Mouse (Mus musculus): ENCODE measurements around the gene Sc5d. TPM values are rescaled to one million over a fixed set of nuclear protein-coding genes. Genes with fewer than 3 reads are reported as not detected.

The Sc5d gene
- total and polyA plus RNA-seq, 2 experiments from 2014 or later: 20.4 to 40.3 TPM

DNA sequence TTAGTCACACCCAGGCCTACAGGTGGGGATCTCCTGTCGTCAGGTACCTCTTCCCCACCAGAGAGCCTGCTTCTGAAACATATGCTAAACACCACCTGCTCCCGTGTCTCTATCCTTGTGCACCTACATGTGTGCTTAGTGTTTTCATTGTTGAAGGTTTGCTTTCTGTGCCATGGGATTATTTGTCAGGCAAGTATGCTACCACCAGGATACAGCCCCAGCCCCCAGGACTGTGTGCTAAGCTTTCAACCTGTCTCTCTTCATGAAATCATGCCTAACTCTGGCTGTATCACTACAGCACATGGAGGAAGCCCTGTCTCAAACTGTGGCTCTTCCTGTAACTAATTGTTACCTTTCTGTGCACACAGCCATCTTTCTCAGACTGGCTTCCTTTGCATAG, 30.1 kb upstream of the Sc5d start:
- 72% methylated on average over 2 of the region's 2 CpGs for WGBS
- no peak overlapping the region for H3K4me3 ChIP-seq (ENCODE audit: low read depth, low read length)
- TF ChIP-seq CTCF (IDR thresholded peaks at IDR 0.05; ENCODE audit: low read depth): no peak
- no peak for TF ChIP-seq EP300 (IDR thresholded peaks at IDR 0.05; ENCODE audit: low read depth)
- DNase-seq (ENCODE audit: low spot score) (no peak), ATAC-seq (ENCODE audit: insufficient read depth, low read depth) (no peak)
- no peak overlapping the region for H3K4me2 ChIP-seq (ENCODE audit: low read depth, low read length)
- H3K36me3 ChIP-seq (replicated peaks; ENCODE audit: control insufficient read depth, insufficient read depth, low read length): no peaks in the 10 kb centered on the region
- H3K4me1 ChIP-seq (ENCODE audit: control insufficient read depth, insufficient read depth): no peaks in the 10 kb centered on the region
- H3K27me3 ChIP-seq (ENCODE audit: control insufficient read depth, insufficient read depth, low read length): no peaks in the 10 kb centered on the region
- no peak overlapping the region for H3K27ac ChIP-seq (ENCODE audit: low read depth)
- no peak overlapping the region for H3K9ac ChIP-seq (replicated peaks; ENCODE audit: low read depth, low read length)
- no peaks in the 10 kb centered on the region for H3K9me3 ChIP-seq (replicated peaks; ENCODE audit: control insufficient read depth, low read length)

- no peak for ATAC-seq (ENCODE audit: insufficient read depth, low read depth)
- Histone ChIP-seq H3K27me3 (ENCODE audit: control insufficient read depth, insufficient read depth, low read length) (no peaks in the 10 kb centered on the region), H3K36me3 (replicated peaks; ENCODE audit: control insufficient read depth, insufficient read depth, low read length) (no peaks in the 10 kb centered on the region), H3K4me2 (ENCODE audit: low read depth, low read length) (no peak overlapping the region), H3K9me3 (replicated peaks; ENCODE audit: control insufficient read depth, low read length) (no peaks in the 10 kb centered on the region), H3K9ac (replicated peaks; ENCODE audit: low read depth, low read length) (no peak overlapping the region), H3K4me3 (ENCODE audit: low read depth, low read length) (no peak overlapping the region), H3K27ac (ENCODE audit: low read depth) (no peak overlapping the region), H3K4me1 (ENCODE audit: control insufficient read depth, insufficient read depth) (no peaks in the 10 kb centered on the region)
- no peak for DNase-seq (ENCODE audit: low spot score)
- 73% methylated on average over 3 of the region's 3 CpGs for whole genome bisulfite sequencing
- TF ChIP-seq EP300 (IDR thresholded peaks at IDR 0.05; ENCODE audit: low read depth): no peak
- TF ChIP-seq CTCF (IDR thresholded peaks at IDR 0.05; ENCODE audit: low read depth): no peak
Measured at GRCm38 (mm10) chr9:42293596-42293995, 29.5 kb upstream of the Sc5d start.

- no peaks in the 10 kb centered on the region for H3K9me3 ChIP-seq (replicated peaks; ENCODE audit: control insufficient read depth, low read length)
- WGBS: 63% methylated on average over 7 of the region's 7 CpGs
- H3K4me1 ChIP-seq (ENCODE audit: control insufficient read depth, insufficient read depth): no peaks in the 10 kb centered on the region
- H3K36me3 ChIP-seq (replicated peaks; ENCODE audit: control insufficient read depth, insufficient read depth, low read length): no peaks in the 10 kb centered on the region
- ATAC-seq (ENCODE audit: insufficient read depth, low read depth) (no peak), DNase-seq (ENCODE audit: low spot score) (no peak)
- H3K9ac ChIP-seq (replicated peaks; ENCODE audit: low read depth, low read length): no peak overlapping the region
- no peak overlapping the region for H3K4me2 ChIP-seq (ENCODE audit: low read depth, low read length)
- H3K27me3 ChIP-seq (ENCODE audit: control insufficient read depth, insufficient read depth, low read length): no peaks in the 10 kb centered on the region
- H3K27ac ChIP-seq (ENCODE audit: low read depth): no peak overlapping the region
- H3K4me3 ChIP-seq (ENCODE audit: low read depth, low read length): no peak overlapping the region
- TF ChIP-seq CTCF (IDR thresholded peaks at IDR 0.05; ENCODE audit: low read depth) (no peak), EP300 (IDR thresholded peaks at IDR 0.05; ENCODE audit: low read depth) (no peak)
Measured at GRCm38 (mm10) chr9:42293051-42293450, 29.0 kb upstream of the Sc5d start.

DNA sequence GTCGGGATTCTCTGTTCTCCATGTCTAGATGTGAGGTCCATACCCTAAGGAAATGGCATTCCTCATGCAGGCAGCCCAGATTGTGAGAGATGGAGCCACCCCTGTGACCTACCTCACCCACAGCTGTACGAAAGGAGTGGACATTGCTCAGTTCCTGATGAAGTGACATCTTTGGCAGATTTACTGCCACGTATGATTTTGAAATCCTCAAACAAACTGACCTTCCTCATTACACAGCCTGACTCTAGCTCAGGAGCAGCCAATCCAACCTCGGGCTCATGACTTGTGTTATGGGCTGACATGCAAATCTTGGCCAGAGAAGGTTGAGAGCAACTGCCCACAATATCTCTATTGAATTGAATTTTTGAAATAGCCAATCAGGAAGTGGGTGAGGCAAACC, 15.6 kb upstream of the Sc5d start:
- DNase-seq (ENCODE audit: low spot score) (no peak), ATAC-seq (ENCODE audit: insufficient read depth, low read depth) (no peak)
- no peak overlapping the region for H3K27ac ChIP-seq (ENCODE audit: low read depth)
- H3K27me3 ChIP-seq (ENCODE audit: control insufficient read depth, insufficient read depth, low read length): no peaks in the 10 kb centered on the region
- H3K4me2 ChIP-seq (ENCODE audit: low read depth, low read length): no peak overlapping the region
- TF ChIP-seq CTCF (IDR thresholded peaks at IDR 0.05; ENCODE audit: low read depth) (no peak), EP300 (IDR thresholded peaks at IDR 0.05; ENCODE audit: low read depth) (no peak)
- H3K4me1 ChIP-seq (ENCODE audit: control insufficient read depth, insufficient read depth): no peaks in the 10 kb centered on the region
- H3K9me3 ChIP-seq (replicated peaks; ENCODE audit: control insufficient read depth, low read length): no peaks in the 10 kb centered on the region
- no peak overlapping the region for H3K9ac ChIP-seq (replicated peaks; ENCODE audit: low read depth, low read length)
- WGBS: 59% methylated on average over 4 of the region's 4 CpGs
- H3K4me3 ChIP-seq (ENCODE audit: low read depth, low read length): no peak overlapping the region
- no peaks in the 10 kb centered on the region for H3K36me3 ChIP-seq (replicated peaks; ENCODE audit: control insufficient read depth, insufficient read depth, low read length)

DNA sequence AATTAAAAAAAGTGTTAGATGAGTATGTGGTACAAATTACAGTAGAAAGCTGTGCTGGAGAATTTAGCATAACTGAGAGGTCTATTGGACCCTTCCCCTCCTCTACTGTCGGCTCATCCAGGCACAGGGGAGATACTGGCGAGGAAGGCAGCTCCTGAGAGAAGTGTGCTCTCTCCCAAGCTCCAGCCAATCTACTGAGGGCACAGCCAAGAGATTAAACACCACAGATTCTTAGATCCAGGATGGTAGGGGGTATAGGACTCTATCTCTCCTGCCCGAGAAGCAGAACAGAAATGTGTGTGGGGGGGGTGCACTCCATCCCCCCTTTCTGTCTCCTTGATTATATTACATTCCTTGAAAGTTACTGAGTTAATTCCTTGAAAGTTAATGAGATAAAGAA, 14.0 kb upstream of the Sc5d start:
- H3K4me2 ChIP-seq (ENCODE audit: low read depth, low read length): no peak overlapping the region
- H3K9ac ChIP-seq (replicated peaks; ENCODE audit: low read depth, low read length): no peak overlapping the region
- no peaks in the 10 kb centered on the region for H3K4me1 ChIP-seq (ENCODE audit: control insufficient read depth, insufficient read depth)
- ATAC-seq (ENCODE audit: insufficient read depth, low read depth) (no peak), DNase-seq (ENCODE audit: low spot score) (no peak)
- 65% methylated on average over 3 of the region's 3 CpGs for WGBS
- H3K36me3 ChIP-seq (replicated peaks; ENCODE audit: control insufficient read depth, insufficient read depth, low read length): no peaks in the 10 kb centered on the region
- H3K27me3 ChIP-seq (ENCODE audit: control insufficient read depth, insufficient read depth, low read length): no peaks in the 10 kb centered on the region
- no peak overlapping the region for H3K27ac ChIP-seq (ENCODE audit: low read depth)
- no peak overlapping the region for H3K4me3 ChIP-seq (ENCODE audit: low read depth, low read length)
- H3K9me3 ChIP-seq (replicated peaks; ENCODE audit: control insufficient read depth, low read length): no peaks in the 10 kb centered on the region
- TF ChIP-seq EP300 (IDR thresholded peaks at IDR 0.05; ENCODE audit: low read depth) (no peak), CTCF (IDR thresholded peaks at IDR 0.05; ENCODE audit: low read depth) (no peak)

DNA sequence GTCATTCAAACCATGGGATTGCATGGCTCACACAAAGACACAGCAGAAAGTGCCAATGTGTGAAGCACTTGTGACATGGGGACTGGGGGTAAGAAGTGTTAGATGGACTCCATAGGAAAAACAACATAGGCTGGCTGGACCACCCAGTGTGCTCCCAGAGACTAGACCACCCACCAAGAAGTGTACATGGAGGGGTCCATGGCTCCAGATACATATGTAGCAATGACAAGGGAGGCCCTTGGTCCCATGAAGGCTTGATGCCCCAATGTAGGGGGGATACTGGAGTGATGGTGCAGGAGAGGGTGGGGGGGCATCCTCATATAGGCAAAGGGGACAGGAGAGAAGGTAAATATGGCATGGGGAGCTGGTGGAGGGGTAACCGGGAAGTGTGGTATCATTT, 13.6 kb upstream of the Sc5d start:
- H3K4me3 ChIP-seq (ENCODE audit: low read depth, low read length): no peak overlapping the region
- no peaks in the 10 kb centered on the region for H3K36me3 ChIP-seq (replicated peaks; ENCODE audit: control insufficient read depth, insufficient read depth, low read length)
- H3K9ac ChIP-seq (replicated peaks; ENCODE audit: low read depth, low read length): no peak overlapping the region
- TF ChIP-seq CTCF (IDR thresholded peaks at IDR 0.05; ENCODE audit: low read depth): no peak
- 82% methylated on average over 1 of the region's 1 CpGs for WGBS
- DNase-seq (ENCODE audit: low spot score) (no peak), ATAC-seq (ENCODE audit: insufficient read depth, low read depth) (no peak)
- H3K27ac ChIP-seq (ENCODE audit: low read depth): no peak overlapping the region
- H3K4me2 ChIP-seq (ENCODE audit: low read depth, low read length): no peak overlapping the region
- H3K4me1 ChIP-seq (ENCODE audit: control insufficient read depth, insufficient read depth): no peaks in the 10 kb centered on the region
- no peaks in the 10 kb centered on the region for H3K27me3 ChIP-seq (ENCODE audit: control insufficient read depth, insufficient read depth, low read length)
- H3K9me3 ChIP-seq (replicated peaks; ENCODE audit: control insufficient read depth, low read length): no peaks in the 10 kb centered on the region

All from heart, postnatal 0 days (tissue).